Mouse (Mus musculus) heart, embryonic 15.5 days (tissue): ENCODE data around the gene Spib. TPM values are rescaled to one million over a fixed set of nuclear protein-coding genes. Genes with fewer than 3 reads are reported as not detected.

Experiments
- ATAC-seq: fragments of 200-750 bp; cut with Nextera tagmentation; replicated peaks from 2 replicates; pipeline ENCODE4 v1.8.0; 2017; ENCODE audit warnings: low read depth, moderate TSS enrichment; ENCODE audit not compliant: insufficient number of reproducible peaks, insufficient read depth, low FRiP score
- H3K27ac ChIP-seq: fragments of 300-500 bp; sonication (generic); 2 replicates; pipeline ENCODE4 v1.5.1; 2015; ENCODE audit warnings: mild to moderate bottlenecking, inconsistent platforms
- H3K27me3 ChIP-seq: fragments of 300-500 bp; sonication (generic); 2 replicates; pipeline ENCODE4 v1.6.1; 2015; ENCODE audit warnings: inconsistent platforms
- H3K36me3 ChIP-seq: fragments of 300-500 bp; sonication (generic); 2 replicates; pipeline ENCODE4 v1.6.1; 2015; ENCODE audit warnings: mild to moderate bottlenecking, inconsistent platforms
- H3K4me1 ChIP-seq: fragments of 300-500 bp; sonication (generic); replicated peaks from 2 replicates; pipeline ENCODE4 v1.6.1; 2015; ENCODE audit warnings: inconsistent platforms
- H3K4me2 ChIP-seq: fragments of 300-500 bp; sonication (generic); 2 replicates; pipeline ENCODE4 v1.6.1; 2015; ENCODE audit warnings: inconsistent platforms, mild to moderate bottlenecking, moderate library complexity
- H3K4me3 ChIP-seq: fragments of 300-500 bp; sonication (generic); 2 replicates; pipeline ENCODE4 v1.5.1; 2015; ENCODE audit warnings: mild to moderate bottlenecking, inconsistent platforms
- H3K9ac ChIP-seq: fragments of 300-500 bp; sonication (generic); 2 replicates; pipeline ENCODE4 v1.6.1; 2015; ENCODE audit warnings: mild to moderate bottlenecking, inconsistent platforms
- H3K9me3 ChIP-seq: fragments of 300-500 bp; sonication (generic); replicated peaks from 2 replicates; pipeline ENCODE4 v1.6.1; 2016; ENCODE audit warnings: inconsistent platforms
- WGBS: fragments of 180-500 bp; shearing (Covaris S2); methylation state at CpG from one replicate; pipeline ENCODE4 v1.1.7; 2015; ENCODE audit warnings: mixed read lengths; 5-methylcytosine and 5-hydroxymethylcytosine counted together
- polyA plus RNA-seq: library from polyadenylated mRNA; unstranded; fragments of >200 nt; fragmentation: Nextera tagmentation; extraction: Ambion mirVana; gene quantifications from 2 replicates; pipeline ENCODE4 v1.2.1, GENCODE M21; 2015

The Spib gene
- polyA plus RNA-seq, 1 experiment from 2014 or later, result 0.59 TPM

GRCm38 (mm10) chr7:44524502-44524901 is 7.4 kb downstream of the Spib start, which contains the start of gene Mybpc2:
Mybpc2 (minus strand) TSS chr7:44524656.
- no peaks in the 10 kb centered on the region for H3K9me3 ChIP-seq
- peaks cover 52% of the 10 kb centered on the region for H3K27me3 ChIP-seq
- ATAC-seq, result peak; percentile 27; the same call in 1 of the 2 replicates
- peaks cover 31% of the 10 kb centered on the region for H3K4me1 ChIP-seq
- peak within 1 kb of the TSS; percentile 30 for H3K4me3 ChIP-seq
- WGBS, result 24% methylated on average over 12 of the region's 12 CpGs
- no peaks in the 10 kb centered on the region for H3K36me3 ChIP-seq
- H3K4me2 ChIP-seq, result peak within 1 kb of the TSS; percentile 64
- H3K9ac ChIP-seq, result peak within 1 kb of the TSS; percentile 43
- H3K27ac ChIP-seq, result peak within 1 kb of the TSS; percentile 61

GRCm38 (mm10) chr7:44523056-44523455 is 8.8 kb downstream of the Spib start:
- H3K9ac ChIP-seq, result no peak overlapping the region
- no peak overlapping the region for H3K4me3 ChIP-seq
- no peak overlapping the region for H3K4me2 ChIP-seq
- H3K9me3 ChIP-seq, result no peaks in the 10 kb centered on the region
- 72% methylated on average over 2 of the region's 2 CpGs for WGBS
- H3K27me3 ChIP-seq, result peaks cover 48% of the 10 kb centered on the region
- peaks cover 25% of the 10 kb centered on the region for H3K4me1 ChIP-seq
- no peaks in the 10 kb centered on the region for H3K36me3 ChIP-seq
- no peak overlapping the region for H3K27ac ChIP-seq
- no peak for ATAC-seq

- ATAC-seq, result peak; percentile 15; the same call in 1 of the 2 replicates
- peaks cover 56% of the 10 kb centered on the region for H3K27me3 ChIP-seq
Observed at GRCm38 (mm10) chr7:44521710-44522109, 10.2 kb downstream of the Spib start.

GRCm38 (mm10) chr7:44520990-44521389 is 10.9 kb downstream of the Spib start:
- Histone ChIP-seq H3K9me3 (no peaks in the 10 kb centered on the region), H3K9ac (no peak overlapping the region), H3K4me3 (no peak overlapping the region), H3K4me2 (no peak overlapping the region), H3K4me1 (peaks cover 21% of the 10 kb centered on the region), H3K27ac (no peak overlapping the region), H3K27me3 (peaks cover 56% of the 10 kb centered on the region), H3K36me3 (no peaks in the 10 kb centered on the region)
- 74% methylated on average over 3 of the region's 3 CpGs for WGBS
- no peak for ATAC-seq

More at GRCm38 (mm10) chr7:44521710-44522109, 10.2 kb downstream of the Spib start:
- peak overlapping the region; percentile 36; the same call in 1 of the 2 replicates for H3K4me2 ChIP-seq
- H3K4me1 ChIP-seq, result peaks cover 21% of the 10 kb centered on the region
- H3K36me3 ChIP-seq, result no peaks in the 10 kb centered on the region
- 2% methylated on average over 20 of the region's 20 CpGs for WGBS
- H3K9ac ChIP-seq, result no peak overlapping the region
- H3K27ac ChIP-seq, result no peak overlapping the region
- H3K4me3 ChIP-seq, result peak overlapping the region; percentile 4
- no peaks in the 10 kb centered on the region for H3K9me3 ChIP-seq

GRCm38 (mm10) chr7:44519240-44519913 is 12.5 kb downstream of the Spib start:
- H3K36me3 ChIP-seq, result no peaks in the 10 kb centered on the region
- H3K4me1 ChIP-seq, result peaks cover 6% of the 10 kb centered on the region
- peaks cover 65% of the 10 kb centered on the region for H3K27me3 ChIP-seq
- H3K4me2 ChIP-seq, result no peak overlapping the region
- no peak for ATAC-seq
- H3K9ac ChIP-seq, result no peak overlapping the region
- no peaks in the 10 kb centered on the region for H3K9me3 ChIP-seq
- 64% methylated on average over 9 of the region's 9 CpGs for WGBS
- H3K27ac ChIP-seq, result no peak overlapping the region
- H3K4me3 ChIP-seq, result no peak overlapping the region

GRCm38 (mm10) chr7:44507491-44507890 is 24.4 kb downstream of the Spib start:
- no peak for ATAC-seq
- Histone ChIP-seq H3K4me2 (no peak overlapping the region), H3K36me3 (no peaks in the 10 kb centered on the region), H3K27me3 (peaks cover 18% of the 10 kb centered on the region), H3K9me3 (no peaks in the 10 kb centered on the region), H3K4me1 (no peaks in the 10 kb centered on the region), H3K27ac (no peak overlapping the region), H3K9ac (no peak overlapping the region), H3K4me3 (no peak overlapping the region)

- 38% methylated on average over 5 of the region's 5 CpGs for WGBS
- Histone ChIP-seq H3K9ac (no peak overlapping the region), H3K36me3 (no peaks in the 10 kb centered on the region), H3K4me2 (no peak overlapping the region), H3K27ac (no peak overlapping the region), H3K4me3 (no peak overlapping the region), H3K27me3 (peaks cover 15% of the 10 kb centered on the region), H3K9me3 (no peaks in the 10 kb centered on the region), H3K4me1 (peaks cover 5% of the 10 kb centered on the region)
- ATAC-seq, result no peak
Observed at GRCm38 (mm10) chr7:44501563-44502115, 30.2 kb downstream of the Spib start.

GRCm38 (mm10) chr7:44500046-44500445 is 31.8 kb downstream of the Spib start:
- peaks cover 15% of the 10 kb centered on the region for H3K27me3 ChIP-seq
- no peak overlapping the region for H3K9ac ChIP-seq
- no peaks in the 10 kb centered on the region for H3K9me3 ChIP-seq
- H3K4me1 ChIP-seq, result peaks cover 14% of the 10 kb centered on the region
- no peak overlapping the region for H3K4me2 ChIP-seq
- H3K36me3 ChIP-seq, result no peaks in the 10 kb centered on the region
- ATAC-seq, result no peak
- WGBS, result 46% methylated on average over 20 of the region's 20 CpGs
- H3K27ac ChIP-seq, result no peak overlapping the region
- no peak overlapping the region for H3K4me3 ChIP-seq

GRCm38 (mm10) chr7:44498922-44499321 is 32.9 kb downstream of the Spib start:
- Histone ChIP-seq H3K9ac (no peak overlapping the region), H3K4me2 (no peak overlapping the region), H3K27ac (no peak overlapping the region), H3K4me3 (no peak overlapping the region), H3K27me3 (peaks cover 15% of the 10 kb centered on the region), H3K9me3 (no peaks in the 10 kb centered on the region), H3K4me1 (peaks cover 18% of the 10 kb centered on the region), H3K36me3 (no peaks in the 10 kb centered on the region)
- whole genome bisulfite sequencing, result 52% methylated on average over 1 of the region's 1 CpGs
- ATAC-seq, result no peak

- peak overlapping the region; percentile 90 for H3K4me2 ChIP-seq
- 83% methylated on average over 10 of the region's 10 CpGs for WGBS
- H3K9ac ChIP-seq, result no peak overlapping the region
- H3K9me3 ChIP-seq, result no peaks in the 10 kb centered on the region
- peak overlapping the region; percentile 84; the same call in 1 of the 2 replicates for H3K4me3 ChIP-seq
- peaks cover 18% of the 10 kb centered on the region for H3K4me1 ChIP-seq
- H3K36me3 ChIP-seq, result peaks cover 7% of the 10 kb centered on the region
- no peak overlapping the region for H3K27ac ChIP-seq
- peaks cover 15% of the 10 kb centered on the region for H3K27me3 ChIP-seq
- no peak for ATAC-seq
Observed at GRCm38 (mm10) chr7:44497361-44498055, 34.4 kb downstream of the Spib start.

- H3K9me3 ChIP-seq, result no peaks in the 10 kb centered on the region
- no peak for ATAC-seq
- H3K9ac ChIP-seq, result peak overlapping the region; percentile 84
- H3K4me2 ChIP-seq, result peak overlapping the region; percentile 90
- H3K36me3 ChIP-seq, result peaks cover 15% of the 10 kb centered on the region
- peak overlapping the region; percentile 84 for H3K4me3 ChIP-seq
- peak overlapping the region; percentile 95 for H3K27ac ChIP-seq
- WGBS, result under 1% methylated on average over 26 of the region's 26 CpGs
- peaks cover 15% of the 10 kb centered on the region for H3K27me3 ChIP-seq
- peaks cover 18% of the 10 kb centered on the region for H3K4me1 ChIP-seq
Observed at GRCm38 (mm10) chr7:44496771-44497109, 35.1 kb downstream of the Spib start.
